Mouse (Mus musculus) lung, postnatal 0 days (tissue): ENCODE results near the gene Igf2bp1.

Source experiments
- CTCF ChIP-seq: IDR thresholded peaks from 2 replicates; pipeline ENCODE4 v1.5.1; 2016; ENCODE audit warnings: antibody characterized with exemption, mild to moderate bottlenecking
- EP300 ChIP-seq: IDR thresholded peaks from 2 replicates; pipeline ENCODE4 v1.6.1; 2016; ENCODE audit warnings: antibody characterized with exemption, mild to moderate bottlenecking, control low read depth

DNA sequence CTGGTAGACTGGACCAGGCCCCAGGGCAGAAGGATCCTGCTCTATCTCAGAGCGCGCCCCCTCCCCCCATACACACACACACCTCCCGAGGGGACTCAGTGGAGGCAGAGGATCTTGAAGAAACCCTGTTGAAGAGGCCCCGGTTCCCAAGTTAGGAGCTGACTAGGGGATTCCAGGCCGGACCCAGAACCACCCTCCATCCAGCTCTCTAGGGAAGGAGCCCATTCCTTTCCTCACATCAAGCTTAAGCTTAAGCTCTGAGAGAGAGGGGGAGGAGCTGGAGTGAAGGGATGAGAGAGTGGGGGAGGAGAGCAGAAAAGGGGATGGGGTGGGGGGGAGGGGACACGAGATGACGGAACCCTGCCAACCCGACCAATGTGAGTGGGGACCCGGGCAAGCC lies 47.5 kb downstream of the Igf2bp1 start:
- TF ChIP-seq CTCF (no peak), EP300 (no peak)
